Mouse (Mus musculus) c-Kit-positive CD71-positive TER-119-positive erythroid progenitor cells, embryonic 14.5 days (primary cell): ENCODE results near the gene Ctnna2.

Experiments used
- DNase-seq: peaks from one replicate; pipeline ENCODE4 v3.0.0-alpha.2; 2013; ENCODE audit warnings: low spot score

Ctnna2 gene

DNA sequence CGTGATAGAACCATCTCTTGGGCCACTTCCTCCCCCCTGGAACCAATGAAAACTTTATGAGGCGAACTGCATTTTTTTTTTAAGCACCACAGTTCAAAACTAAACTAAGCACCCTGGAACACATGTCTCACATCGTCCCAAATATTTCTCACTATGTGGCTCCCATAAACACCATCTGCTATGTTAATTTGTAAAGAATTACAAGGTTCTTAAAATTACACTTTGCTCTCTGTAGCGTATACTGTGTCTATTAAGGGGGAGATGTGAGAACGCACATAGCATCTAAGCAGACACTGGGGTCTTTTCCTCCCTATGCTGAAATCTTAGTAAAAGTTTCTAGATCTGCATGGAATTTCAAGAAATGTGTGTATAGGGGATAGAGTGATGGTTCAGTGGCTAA, 822.5 kb downstream of the Ctnna2 start:
- no peak for DNase-seq

DNA sequence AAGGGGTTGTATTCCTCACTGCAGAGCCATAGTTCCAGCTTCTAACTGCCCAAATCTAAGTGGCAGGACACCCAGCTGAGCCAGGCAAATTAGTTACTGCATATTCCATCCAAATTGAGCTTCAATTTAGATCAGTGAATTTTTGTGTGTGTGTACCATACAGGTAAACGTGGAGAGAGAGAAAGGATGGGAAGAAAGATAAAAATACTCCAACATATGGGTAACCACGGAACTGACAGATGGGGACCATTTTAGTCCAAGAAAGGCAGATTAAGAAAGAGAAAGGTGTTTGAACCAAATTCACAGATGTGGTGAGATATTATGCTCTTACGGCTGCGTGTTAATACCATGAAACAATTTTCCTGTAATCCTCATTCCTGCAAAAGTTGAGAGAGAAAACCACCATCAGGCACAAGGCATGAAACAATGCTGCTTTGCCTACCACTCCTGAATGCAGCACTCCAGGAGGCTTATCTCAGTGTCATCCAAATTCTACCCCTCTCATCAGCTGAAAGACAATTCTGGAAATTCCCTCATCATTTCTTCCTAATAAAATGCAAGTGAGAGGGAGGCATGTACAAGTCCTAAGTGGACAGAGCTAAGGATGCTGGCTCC, 840.1 kb downstream of the Ctnna2 start:
- DNase-seq: no peak

DNA sequence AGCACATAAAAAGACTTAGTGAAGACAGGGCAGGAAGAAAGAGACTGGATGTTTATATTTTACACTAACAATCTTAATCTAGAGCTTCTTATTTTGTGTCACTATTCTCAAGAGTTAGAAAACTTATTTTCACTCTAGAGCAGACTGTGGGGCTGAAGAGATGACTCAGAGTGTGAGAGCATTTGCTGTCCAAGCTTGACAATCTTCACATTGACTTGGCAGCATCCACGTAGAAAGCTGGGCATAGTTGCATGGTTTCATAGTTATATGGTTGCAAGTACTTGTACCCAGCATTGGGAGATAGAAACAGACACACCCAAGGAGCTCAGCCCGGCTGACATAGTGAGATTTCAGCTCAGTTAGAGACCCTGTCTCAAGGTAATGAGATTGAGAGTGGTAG, 858.6 kb downstream of the Ctnna2 start:
- no peak for DNase-seq

DNA sequence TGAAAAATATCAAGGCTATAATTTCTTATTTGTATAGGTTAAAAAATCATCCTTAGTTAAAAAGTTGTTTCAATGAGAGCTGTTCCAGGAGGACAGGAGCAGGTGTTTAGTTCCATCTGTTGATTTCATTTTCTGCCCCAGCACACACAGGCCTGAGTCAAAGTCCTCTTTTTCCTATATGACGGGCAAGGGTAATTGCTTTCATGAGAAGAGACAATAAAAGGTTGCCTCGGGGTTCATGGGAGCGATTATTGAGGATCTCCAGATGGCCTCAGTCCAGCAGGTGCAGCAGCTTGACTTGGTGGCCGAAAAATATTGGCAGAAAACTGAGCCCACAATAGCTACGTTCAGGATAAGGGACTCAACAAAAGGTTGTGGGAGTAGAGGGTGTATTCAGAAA, 859.0 kb downstream of the Ctnna2 start:
- no peak for DNase-seq

DNA sequence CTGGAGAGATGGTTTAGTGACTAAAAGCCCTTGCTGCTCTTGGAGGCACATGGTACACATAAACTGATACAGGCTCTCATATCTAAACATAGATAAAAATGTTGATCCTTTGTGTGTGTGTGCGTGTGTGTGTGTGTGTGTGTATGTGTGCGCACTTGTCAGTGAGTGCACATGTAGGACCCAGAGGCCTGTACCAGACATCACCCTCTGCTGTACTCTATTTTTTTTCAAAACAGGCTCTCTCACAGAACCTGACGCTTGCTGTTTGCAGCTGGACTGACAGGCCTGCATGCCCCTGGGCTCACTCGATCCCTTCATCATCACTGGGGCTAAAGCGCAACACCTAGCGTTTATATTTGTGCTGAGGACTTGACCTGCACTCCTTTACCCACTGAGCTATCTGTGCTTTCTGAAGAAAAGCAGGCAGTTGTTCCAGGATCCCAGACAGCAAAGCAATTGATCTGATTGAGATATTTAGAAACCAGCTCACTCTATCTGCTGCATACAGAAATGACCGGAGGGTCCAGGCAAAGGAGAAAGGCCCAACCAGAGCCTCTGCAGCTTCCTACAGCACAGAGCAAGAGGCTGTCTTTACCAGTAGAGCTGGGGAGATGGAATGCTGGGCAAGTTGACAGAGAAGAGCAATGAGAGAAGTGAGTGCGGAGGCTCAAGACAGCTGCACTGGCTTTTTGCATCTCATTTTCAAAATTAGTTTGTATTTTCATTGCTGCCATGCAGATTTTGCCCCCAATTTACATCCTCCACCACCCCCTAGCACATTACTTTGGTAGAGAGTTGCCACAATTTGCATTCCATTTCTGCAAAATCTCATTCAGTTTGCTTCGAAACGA, 870.2 kb downstream of the Ctnna2 start:
- no peak for DNase-seq

DNA sequence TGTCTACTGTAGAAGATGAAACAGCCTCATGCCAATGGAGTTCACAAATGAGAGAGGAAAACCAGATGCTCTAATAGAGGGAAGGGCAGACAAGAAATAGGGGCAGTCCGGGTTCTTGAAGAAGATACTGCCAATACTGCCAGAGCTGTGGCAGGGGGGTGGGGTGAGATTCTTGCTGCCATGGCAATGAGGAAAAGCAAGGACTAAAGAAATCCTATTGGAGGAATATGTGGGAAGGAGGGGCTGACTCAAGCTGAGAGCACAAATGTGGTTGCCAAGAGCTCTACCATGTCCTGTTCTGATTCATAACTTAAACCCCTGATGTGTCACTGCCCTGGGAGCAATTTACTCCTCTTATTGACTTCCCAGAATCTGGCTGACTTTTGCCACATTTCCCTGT, 878.5 kb downstream of the Ctnna2 start:
- DNase-seq: no peak

DNA sequence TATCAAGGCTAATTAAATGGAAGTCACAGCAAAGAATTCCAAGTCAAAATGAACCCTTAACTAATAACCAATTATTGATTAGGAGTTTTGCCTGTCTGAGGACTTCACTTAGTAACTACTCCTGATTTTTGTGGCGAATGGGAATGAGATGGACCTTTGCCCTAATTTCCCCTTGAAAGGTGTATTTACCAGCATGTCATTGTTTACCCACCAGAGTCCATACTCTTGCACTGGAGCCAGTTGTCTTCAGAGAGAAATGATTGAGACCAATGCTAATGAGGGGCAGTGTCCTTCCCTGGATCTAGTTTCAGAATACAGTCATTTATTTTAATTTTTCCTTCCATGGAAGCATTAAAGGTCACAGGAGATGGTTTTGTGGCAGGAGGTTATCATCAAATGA, 881.0 kb downstream of the Ctnna2 start:
- DNase-seq: no peak

DNA sequence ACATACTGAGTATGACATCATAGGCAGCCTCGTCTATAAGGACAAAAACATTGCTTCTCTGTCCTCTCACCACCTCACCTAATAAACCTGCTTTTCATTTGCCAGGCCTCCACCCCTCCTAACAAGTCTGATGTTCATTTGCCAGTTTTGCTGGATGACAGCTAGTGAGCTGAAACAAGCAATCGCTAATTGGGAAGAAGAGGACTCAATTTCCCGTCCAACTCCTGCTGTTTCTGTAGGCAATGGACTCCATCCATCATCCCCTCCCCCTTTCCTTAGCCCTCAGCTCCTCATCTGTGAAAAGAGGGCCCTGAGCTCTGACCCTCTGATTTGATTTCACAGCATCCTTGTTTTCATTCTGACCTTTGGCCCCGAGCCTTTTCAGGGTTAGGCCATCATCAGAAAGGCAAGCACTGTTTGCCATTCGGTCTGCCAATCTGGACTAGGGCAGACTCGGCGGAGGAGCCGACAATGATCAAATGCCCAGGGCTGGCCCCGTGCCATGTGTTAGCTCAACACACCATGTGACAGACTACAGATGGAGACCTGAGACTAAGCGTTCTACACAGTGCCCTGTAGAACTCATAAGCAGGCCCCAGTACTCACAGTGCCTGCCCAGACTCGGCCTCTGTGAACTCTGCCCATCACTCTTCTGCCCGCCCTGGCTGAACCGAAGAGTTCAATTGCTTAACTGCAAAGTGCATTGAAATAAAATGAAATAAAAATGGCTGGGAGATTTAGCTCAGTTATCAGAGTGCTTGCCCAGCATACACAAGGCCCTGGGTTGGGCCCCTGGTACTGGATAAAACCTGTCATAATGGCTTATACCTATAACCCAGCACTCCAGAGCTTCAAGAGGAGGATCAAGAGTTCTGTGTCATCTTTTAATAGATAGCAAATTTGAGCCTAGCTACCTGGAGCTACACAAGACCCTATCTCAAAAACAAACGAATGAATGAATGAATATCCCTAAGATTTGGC, 903.8 kb downstream of the Ctnna2 start:
- no peak for DNase-seq

DNA sequence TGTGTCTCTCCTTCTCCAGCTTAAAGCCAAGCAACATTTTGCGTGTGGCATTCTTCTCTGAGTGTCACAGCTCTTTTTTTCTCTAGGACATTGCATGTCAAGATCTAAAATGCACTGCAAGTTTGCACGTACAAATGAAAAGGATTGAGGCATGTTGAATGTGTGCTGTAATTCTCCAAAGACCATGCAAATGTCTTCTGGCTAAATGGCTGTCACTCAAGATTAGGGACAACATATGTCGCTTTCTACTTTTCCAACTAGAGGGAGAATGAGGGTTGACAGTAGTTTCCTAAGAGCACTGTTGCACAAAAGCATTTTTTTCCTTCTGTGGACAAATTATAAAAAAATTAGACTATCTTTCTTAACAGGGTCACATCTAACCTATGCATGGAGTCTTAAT, 909.9 kb downstream of the Ctnna2 start:
- DNase-seq: no peak

DNA sequence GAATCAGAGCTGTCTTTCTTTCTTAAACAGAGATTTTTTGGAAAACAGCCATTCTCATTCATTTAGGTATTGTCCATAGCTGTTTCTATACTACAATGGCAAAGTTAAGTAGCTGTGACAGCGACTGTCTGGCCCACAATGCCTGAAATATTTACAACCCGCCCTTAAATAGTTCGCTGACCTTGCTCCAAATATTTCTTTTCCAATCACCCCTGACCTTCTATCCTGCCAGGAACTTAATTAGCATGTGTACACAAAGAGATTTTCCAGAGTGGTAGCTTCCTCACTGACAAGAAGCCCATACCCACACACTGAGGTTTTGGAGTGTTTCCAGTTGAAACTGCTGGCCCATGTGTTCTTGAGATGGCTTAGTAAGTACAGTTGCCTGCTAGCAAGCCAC, 928.8 kb downstream of the Ctnna2 start:
- DNase-seq: no peak

DNA sequence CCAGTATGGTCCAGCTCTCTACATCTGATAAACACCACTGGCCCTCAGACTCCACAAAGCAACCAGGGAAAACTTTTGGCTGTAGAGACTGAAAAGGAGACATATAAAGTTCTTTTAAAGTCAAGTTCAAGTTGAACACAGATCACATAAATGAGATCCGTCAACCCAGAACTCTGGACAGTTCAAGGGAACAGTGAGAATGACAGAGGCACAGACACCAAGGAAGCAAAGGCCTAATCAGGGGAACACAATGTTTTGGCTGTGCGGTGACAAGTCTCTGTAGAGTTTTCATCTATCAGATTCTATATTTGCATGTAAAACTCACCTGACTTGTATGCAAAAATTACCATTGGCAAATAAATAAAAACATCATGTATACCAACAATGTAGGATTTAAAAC, 929.3 kb downstream of the Ctnna2 start:
- no peak for DNase-seq

DNA sequence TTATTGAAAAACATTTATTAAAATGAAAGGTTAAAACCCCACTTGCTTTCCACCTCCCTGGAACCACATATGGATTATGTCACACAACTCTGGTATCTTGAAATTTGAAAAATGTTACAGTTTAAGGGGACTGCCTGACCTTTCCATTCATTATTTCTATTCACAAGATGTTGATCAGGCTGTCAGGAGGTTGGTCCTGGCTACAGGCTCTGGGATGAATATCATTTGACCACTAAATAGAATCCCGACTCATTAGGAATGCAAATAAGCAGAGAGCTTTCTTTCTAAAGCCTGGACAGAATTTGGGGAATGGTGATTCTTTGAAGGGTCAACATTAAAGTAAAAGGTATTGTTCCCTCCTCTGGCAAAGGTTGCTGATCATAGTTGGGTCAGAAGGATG, 931.9 kb downstream of the Ctnna2 start:
- DNase-seq: no peak

DNA sequence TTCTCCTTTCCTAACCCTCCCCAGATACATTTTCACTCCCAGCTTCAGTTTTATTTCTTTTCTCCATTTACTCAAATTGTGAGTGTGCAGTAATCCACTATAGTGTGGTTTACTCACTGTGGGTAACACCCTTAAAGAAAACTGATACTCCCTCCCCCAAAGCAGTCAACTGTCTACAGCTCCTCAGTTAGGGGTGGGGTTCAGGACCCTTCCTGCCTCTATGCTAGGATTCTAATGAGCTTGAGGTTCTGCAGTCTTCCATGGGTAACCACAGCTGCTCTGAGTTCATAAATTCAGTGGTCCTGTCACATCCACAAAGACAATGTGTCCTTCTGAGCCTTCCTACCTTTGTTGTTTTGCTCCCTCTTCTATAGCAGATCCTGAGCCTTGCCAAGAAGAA, 954.4 kb downstream of the Ctnna2 start:
- DNase-seq: no peak

DNA sequence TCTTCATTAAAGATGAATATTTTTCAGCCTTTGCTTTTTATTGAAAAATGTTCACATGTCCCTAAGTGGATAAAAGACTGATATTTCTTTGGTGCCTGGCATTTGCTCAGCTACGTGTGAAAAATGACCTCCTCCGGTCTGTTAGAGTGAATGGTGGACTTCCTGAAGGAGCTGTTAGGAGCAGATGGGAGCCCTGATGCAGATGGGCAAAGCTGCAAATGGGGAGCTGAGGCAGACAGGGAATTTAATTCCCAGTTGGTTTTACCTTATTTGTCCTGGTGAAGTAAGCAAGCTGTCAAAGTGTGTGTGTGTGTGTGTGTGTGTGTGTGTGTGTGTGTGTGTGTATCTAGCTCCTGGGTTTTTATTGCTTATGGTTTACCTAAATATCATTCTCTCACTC, 966.3 kb downstream of the Ctnna2 start:
- DNase-seq: no peak

DNA sequence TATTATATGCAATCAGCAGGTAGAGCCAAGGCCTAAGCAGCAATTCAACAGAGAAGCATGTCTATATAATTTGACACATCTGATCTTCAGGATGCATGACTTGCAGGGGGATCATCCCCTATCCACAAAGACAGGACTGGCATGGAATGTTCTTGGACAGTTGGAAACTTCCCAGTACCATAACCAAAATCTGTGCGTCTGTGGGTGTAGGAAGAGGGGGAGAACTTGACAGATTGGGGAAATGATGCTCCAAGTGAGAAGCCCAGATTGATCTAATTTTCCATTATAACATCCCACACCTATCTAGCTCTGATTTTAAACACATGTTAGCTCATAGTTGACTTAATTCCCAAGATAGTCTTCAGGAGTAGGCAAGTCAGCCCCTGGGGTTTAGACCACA, 968.5 kb downstream of the Ctnna2 start:
- DNase-seq: no peak

DNA sequence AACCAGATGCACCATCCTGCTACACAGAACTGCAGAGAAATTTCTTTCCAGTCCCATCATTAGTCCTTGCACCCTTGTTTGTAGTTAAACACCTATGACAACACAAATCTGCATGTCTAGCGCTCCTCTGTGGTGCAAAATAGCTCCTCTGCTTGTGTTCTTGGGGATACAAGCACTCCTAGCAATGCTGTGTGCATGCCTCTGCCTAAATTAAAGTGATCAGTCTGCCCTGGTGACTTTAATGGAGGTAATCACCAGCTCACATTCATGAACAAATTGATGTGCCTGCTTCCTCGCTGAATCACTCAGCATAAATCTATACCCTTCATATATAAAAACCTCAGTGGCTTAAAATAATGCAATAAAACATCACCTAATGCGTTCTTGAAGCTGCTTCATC, 987.4 kb downstream of the Ctnna2 start:
- no peak for DNase-seq

DNA sequence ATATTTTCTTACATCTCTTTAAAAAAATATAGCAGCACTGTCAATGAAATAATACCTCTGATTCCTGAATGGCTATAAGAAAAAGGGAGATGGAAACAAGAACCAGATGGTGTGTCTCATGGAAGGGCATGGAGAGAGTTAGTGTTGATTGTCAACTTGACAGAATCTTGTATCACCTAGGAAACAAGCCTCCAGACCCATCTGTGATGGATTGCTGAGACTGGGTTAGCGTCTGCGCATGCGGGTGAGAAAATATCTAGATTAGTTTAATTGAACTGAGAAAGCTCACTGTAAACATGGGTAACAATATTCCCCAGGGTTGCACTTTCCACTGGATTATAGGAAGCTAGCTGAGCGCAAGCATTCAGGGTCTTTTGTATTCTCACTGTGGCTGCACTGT, 994.7 kb downstream of the Ctnna2 start:
- DNase-seq: no peak

DNA sequence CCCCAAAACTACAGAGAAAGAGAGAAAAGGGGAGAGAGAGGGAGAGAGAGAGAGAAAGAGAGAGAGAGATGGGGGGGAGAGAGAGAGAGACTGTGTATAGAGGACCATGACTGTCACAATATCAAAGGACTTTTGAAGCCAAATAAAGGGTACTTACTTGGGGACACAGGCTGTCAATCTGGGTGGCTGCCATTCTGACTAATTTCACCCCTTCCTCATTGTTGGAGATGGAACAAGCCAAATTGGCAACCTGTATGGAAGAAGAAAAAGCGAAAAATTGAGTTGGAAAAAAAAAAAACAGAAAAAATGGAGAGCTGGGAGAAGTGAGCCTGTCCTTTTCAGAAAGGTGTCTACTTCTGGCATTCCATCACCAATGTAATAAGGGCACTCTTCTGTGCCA, 997.8 kb downstream of the Ctnna2 start:
- no peak for DNase-seq

DNA sequence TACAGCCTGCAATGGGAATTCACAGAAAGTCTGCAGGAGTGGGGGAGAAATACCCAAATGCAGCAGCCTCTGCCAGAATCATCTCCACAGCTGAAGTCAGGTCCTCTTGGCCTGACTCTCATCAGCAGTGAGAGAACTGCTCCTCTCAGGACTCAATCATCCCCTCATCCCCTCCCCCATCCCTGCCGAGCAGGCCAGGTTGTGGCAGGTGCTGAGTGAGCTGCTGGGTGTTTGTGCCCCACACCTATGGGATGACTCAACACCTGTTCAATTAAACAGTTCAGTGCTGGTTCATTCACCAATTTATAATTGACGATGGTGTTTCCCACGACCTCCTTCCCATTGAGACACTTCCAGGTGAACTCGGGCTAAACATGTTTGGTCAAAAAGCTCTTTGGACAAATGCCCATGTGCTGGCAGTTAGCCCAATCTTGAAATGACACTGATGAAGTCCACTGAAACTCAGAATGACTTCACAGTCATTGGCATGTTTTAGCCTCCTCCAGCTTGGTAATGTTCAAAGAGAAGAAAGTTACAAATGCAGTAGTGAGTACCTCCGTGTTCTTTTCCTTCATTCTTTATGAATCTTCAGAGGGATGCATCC, 1000.1 kb downstream of the Ctnna2 start:
- DNase-seq: no peak

DNA sequence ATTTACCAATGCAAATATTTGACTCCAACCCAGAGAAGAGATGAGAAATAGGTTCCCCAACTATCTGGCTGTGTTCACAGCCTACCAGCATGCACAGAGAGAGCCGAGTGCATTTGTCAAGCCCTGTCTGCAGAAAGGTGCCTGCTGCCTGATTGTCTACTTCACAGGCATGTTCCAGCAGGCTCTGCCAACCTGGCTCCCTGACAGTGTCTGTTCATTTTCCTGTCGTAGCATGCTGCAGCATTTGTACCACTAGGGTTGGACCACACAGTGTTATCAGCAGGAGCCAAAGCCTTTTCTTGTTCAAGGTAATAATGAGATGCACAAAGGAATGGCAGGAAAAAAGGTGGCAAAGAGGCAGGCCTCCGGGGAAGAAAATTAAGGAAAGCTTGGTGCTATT, 1001.7 kb downstream of the Ctnna2 start:
- no peak for DNase-seq

DNA sequence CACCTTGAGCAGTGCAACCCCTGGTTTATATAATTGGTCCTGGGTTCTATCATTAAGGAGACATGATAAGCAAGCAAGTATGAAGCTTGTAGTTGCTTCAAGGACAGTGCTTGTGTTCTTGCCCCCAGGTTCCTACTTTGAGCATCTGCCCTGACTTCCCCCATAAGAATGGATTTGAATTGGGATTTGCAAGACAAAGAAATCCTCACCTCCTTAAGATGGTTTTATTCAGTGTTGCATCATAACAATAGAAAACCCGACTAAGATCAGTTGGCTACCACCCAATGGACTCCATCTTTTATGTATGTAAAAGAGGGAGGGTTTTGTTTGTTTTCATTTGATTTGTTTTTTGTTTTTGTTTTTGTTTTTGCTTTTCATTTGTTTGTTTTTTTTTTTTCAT, 1005.2 kb downstream of the Ctnna2 start:
- no peak for DNase-seq

DNA sequence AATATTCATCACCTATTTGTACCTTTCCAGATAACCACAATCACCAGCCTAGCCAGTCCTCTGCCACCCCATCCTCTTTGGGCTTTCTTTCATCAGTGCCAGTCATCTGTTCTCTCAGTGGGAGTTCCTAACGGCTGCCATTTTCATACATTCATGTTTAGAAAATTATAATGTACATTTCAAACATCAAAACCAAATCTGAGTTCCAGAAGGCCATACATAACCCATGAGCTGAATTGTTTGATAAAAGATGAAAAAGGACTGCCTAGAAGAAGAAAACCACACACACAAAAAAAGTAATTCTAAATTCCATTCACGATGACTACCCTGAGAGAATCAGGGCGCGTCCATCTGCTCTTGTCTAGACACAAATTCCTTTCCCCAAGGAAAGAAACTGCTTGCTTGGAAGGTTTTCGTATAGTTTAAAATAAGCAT, 1014.5 kb downstream of the Ctnna2 start:
- no peak for DNase-seq
